Comparison of ENCODE assay signal across 7 mouse cellular contexts in the genomic region with DNA sequence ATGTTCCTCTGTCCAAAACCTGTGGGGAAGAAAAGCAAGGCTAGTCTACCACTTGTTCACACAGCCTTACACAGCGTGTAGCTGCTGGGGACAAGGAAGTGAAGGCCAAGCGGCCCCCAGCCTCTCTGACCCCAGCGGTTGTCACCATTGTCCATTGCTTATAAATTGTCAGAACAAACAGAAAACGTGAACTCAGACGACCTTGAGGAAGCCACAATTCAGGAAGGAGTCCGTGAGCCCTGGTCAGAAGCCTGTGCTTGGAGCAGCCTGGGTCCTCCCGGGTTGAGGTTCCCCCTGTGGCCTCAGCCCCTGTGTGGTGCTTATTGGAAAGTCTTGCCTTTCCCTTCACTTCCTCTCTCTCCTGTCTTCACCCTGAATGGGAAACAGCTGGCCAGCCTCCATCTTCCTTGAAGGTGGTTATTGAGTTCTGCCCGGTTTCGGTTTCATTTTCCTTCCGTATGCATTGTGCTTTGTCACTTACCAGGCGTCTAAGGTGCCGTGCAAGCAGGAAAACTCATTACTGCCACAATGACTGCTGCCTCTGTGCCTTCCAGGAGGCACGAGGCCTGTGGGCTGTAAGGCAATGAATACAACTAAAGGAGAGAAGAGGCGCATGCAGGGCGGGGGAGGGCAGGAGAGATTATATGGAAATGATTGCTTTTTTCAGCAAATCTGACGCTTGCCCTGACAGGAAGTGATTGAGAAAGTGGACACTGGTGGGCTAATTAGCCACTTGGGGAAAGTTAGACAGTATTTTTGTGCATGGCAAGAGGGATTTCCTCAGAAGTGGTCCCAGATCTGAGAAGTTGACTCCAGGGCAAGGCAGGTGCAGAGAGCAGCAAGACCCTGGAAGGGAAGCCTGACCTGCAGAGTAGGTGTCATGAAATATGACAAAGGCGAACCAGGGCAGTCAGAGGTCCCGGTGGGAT.
DNase-seq lines count a peak whose midpoint lies in the region; ATAC-seq and TF ChIP-seq lines count a peak whose summit lies in the region.

No protein-coding gene starts in this region.

- H3K27ac ChIP-seq in heart, postnatal 0 days (ENCODE audit: low read depth), result peak overlapping the region; percentile 73

- H3K27me3 ChIP-seq in erythroblast, embryonic 14.5 days (ENCODE audit: control insufficient read depth), result no peaks in the 10 kb centered on the region; the same call in 1 of the 2 replicates
- no peaks in the 10 kb centered on the region for H3K27me3 ChIP-seq in heart, postnatal 0 days (ENCODE audit: control insufficient read depth, insufficient read depth, low read length)
- peaks cover 10% of the 10 kb centered on the region for H3K27me3 ChIP-seq in megakaryocyte, embryonic 14.5 days (replicated peaks)

- peak overlapping the region; percentile 48; the same call in 1 of the 2 replicates for H3K9ac ChIP-seq in heart, postnatal 0 days (replicated peaks; ENCODE audit: low read depth, low read length)

- peak overlapping the region; percentile 59 for H3K4me3 ChIP-seq in erythroblast, embryonic 14.5 days (replicated peaks)
- H3K4me3 ChIP-seq in heart, postnatal 0 days (ENCODE audit: low read depth, low read length), result peak overlapping the region; percentile 31
- H3K4me3 ChIP-seq in megakaryocyte, embryonic 14.5 days (replicated peaks), result peak overlapping the region; percentile 93

- WGBS in heart, postnatal 0 days, result 58% methylated on average over 18 of the region's 18 CpGs

- peaks cover 12% of the 10 kb centered on the region for H3K4me1 ChIP-seq in erythroblast, embryonic 14.5 days (ENCODE audit: control insufficient read depth)
- H3K4me1 ChIP-seq in heart, postnatal 0 days (ENCODE audit: control insufficient read depth, insufficient read depth), result peaks cover 17% of the 10 kb centered on the region
- H3K4me1 ChIP-seq in megakaryocyte, embryonic 14.5 days, result peaks cover 39% of the 10 kb centered on the region

- peak; percentile 64 for DNase-seq in adrenal gland, postnatal 14 days
- peak; percentile 66 for DNase-seq in heart, postnatal 0 days (ENCODE audit: low spot score)
- peak; percentile 74 for DNase-seq in kidney, postnatal 25 days
- peak; percentile 46 to 52 for DNase-seq in spleen, postnatal 10 days (ENCODE audit: low spot score in 2 of 2)
- DNase-seq in layer of hippocampus, postnatal 14 days (ENCODE audit: low spot score in 2 of 2), result no peak

- TF ChIP-seq EP300 in heart, postnatal 0 days (IDR thresholded peaks at IDR 0.05; ENCODE audit: low read depth), result no peak

- no peak for TF ChIP-seq CTCF in heart, postnatal 0 days (IDR thresholded peaks at IDR 0.05; ENCODE audit: low read depth)

- peak overlapping the region; percentile 56 for H3K4me2 ChIP-seq in heart, postnatal 0 days (ENCODE audit: low read depth, low read length)

- ATAC-seq in heart, postnatal 0 days (ENCODE audit: insufficient read depth, low read depth), result peak; percentile 53

- no peaks in the 10 kb centered on the region for H3K36me3 ChIP-seq in erythroblast, embryonic 14.5 days (ENCODE audit: control insufficient read depth)
- no peaks in the 10 kb centered on the region for H3K36me3 ChIP-seq in heart, postnatal 0 days (replicated peaks; ENCODE audit: control insufficient read depth, insufficient read depth, low read length)
- H3K36me3 ChIP-seq in megakaryocyte, embryonic 14.5 days (replicated peaks; ENCODE audit: low read length), result no peaks in the 10 kb centered on the region

- H3K9me3 ChIP-seq in erythroblast, embryonic 14.5 days (ENCODE audit: control insufficient read depth, low read length), result no peaks in the 10 kb centered on the region
- no peaks in the 10 kb centered on the region for H3K9me3 ChIP-seq in heart, postnatal 0 days (replicated peaks; ENCODE audit: control insufficient read depth, low read length)
- H3K9me3 ChIP-seq in megakaryocyte, embryonic 14.5 days, result no peaks in the 10 kb centered on the region

Comparison
In these comparisons a context has a peak if more than half of its experiments do, and no peak if none do; other contexts are left out.
1. DNase-seq: peak in adrenal gland, postnatal 14 days (single experiment), heart, postnatal 0 days (single experiment), kidney, postnatal 25 days (2 of 2) and spleen, postnatal 10 days (2 of 2); none in layer of hippocampus, postnatal 14 days (0 of 2).
2. H3K4me3 ChIP-seq: peak in every context shown above with its lines; median percentile 93 in megakaryocyte, embryonic 14.5 days; 59 in erythroblast, embryonic 14.5 days; 31 in heart, postnatal 0 days.